Mouse (Mus musculus) CH12.LX (cell line): Measurements from ENCODE around the gene Pop7. TPM values are rescaled to one million over a fixed set of nuclear protein-coding genes. Genes with fewer than 3 reads are reported as not detected.
A peak's percentile ranks its signal among the peaks of the same experiment; 100 is the strongest.

Experiments used
- DNase-seq: peaks from one replicate; pipeline ENCODE4 v3.0.0-alpha.2; 2013; ENCODE audit errors: extremely low read depth
- H3K27ac ChIP-seq: 2 replicates; pipeline ENCODE4 v1.5.1; 2012; ENCODE audit warnings: low read depth, mild to moderate bottlenecking, control low read depth, moderate library complexity; ENCODE audit not compliant: insufficient read depth
- H3K27me3 ChIP-seq: replicated peaks from 2 replicates; pipeline ENCODE3; 2012; ENCODE audit warnings: inconsistent platforms
- H3K36me3 ChIP-seq, 2 experiments: replicated peaks in 1 of 2; 2 replicates each; pipeline versions ENCODE3 to v1.6.1; 2012; ENCODE audit warnings: inconsistent platforms in 1 of 2, low read length in 1 of 2, mild to moderate bottlenecking in 1 of 2, mixed read lengths in 1 of 2, moderate library complexity in 1 of 2; ENCODE audit not compliant: control insufficient read depth in 1 of 2, insufficient read depth in 1 of 2
- H3K4me1 ChIP-seq, 2 experiments: 2 replicates each; pipeline ENCODE4 v1.6.1; 2012; ENCODE audit warnings: inconsistent platforms in 1 of 2, moderate library complexity in 1 of 2; ENCODE audit not compliant: insufficient read depth in 2 of 2, control insufficient read depth in 1 of 2
- H3K4me2 ChIP-seq: 2 replicates; pipeline ENCODE4 v1.6.1; 2012; ENCODE audit warnings: low read depth, mild to moderate bottlenecking, control low read depth; ENCODE audit not compliant: poor library complexity, insufficient read depth, severe bottlenecking
- H3K4me3 ChIP-seq, 3 experiments: fragments of 150-350 bp in 1 of 3; sonication (generic) in 1 of 3; replicated peaks in 1 of 3; 2 replicates each; pipeline versions ENCODE3 to v1.5.1; 2011 to 2012; ENCODE audit warnings: low read depth in 2 of 3, low read length in 2 of 3, mild to moderate bottlenecking in 2 of 3, moderate library complexity in 2 of 3, control low read depth in 1 of 3, improper control_type of control experiment in 1 of 3, inconsistent platforms in 1 of 3, mixed read lengths in 1 of 3; ENCODE audit not compliant: poor library complexity in 1 of 3
- H3K79me2 ChIP-seq: replicated peaks from 2 replicates; pipeline ENCODE4 v1.6.1; 2012; ENCODE audit warnings: mild to moderate bottlenecking, moderate library complexity; ENCODE audit not compliant: control insufficient read depth, poor library complexity, insufficient read depth, severe bottlenecking; ENCODE audit errors: extremely low read depth
- H3K9ac ChIP-seq: 2 replicates; pipeline ENCODE4 v1.6.1; 2012; ENCODE audit warnings: low read depth, mild to moderate bottlenecking, control low read depth, moderate library complexity; ENCODE audit not compliant: insufficient read depth
- H3K9me3 ChIP-seq: replicated peaks from 2 replicates; pipeline ENCODE3; 2012; ENCODE audit warnings: low read length, inconsistent platforms, mixed read lengths
- CHD1 ChIP-seq: IDR thresholded peaks from 2 replicates; pipeline ENCODE4 v1.6.1; 2012; ENCODE audit warnings: low read depth, low read length, improper control_type of control experiment, inconsistent platforms
- CHD2 ChIP-seq: IDR thresholded peaks from 2 replicates; pipeline ENCODE4 v1.6.1; 2011; ENCODE audit warnings: low read length, improper control_type of control experiment
- E2F4 ChIP-seq: IDR thresholded peaks from 2 replicates; pipeline ENCODE4 v1.6.1; 2011; ENCODE audit warnings: low read depth, low read length, improper control_type of control experiment; ENCODE audit not compliant: insufficient replicate concordance
- ELF1 ChIP-seq: IDR thresholded peaks from 2 replicates; pipeline ENCODE4 v1.6.1; 2014; ENCODE audit warnings: low read depth, mild to moderate bottlenecking, inconsistent platforms, low read length, improper control_type of control experiment
- EP300 ChIP-seq: IDR thresholded peaks from 2 replicates; pipeline ENCODE4 v1.6.1; 2011; ENCODE audit warnings: low read length, improper control_type of control experiment
- GABPA ChIP-seq: IDR thresholded peaks from 2 replicates; pipeline ENCODE4 v1.6.1; 2012; ENCODE audit warnings: low read depth, low read length, improper control_type of control experiment, inconsistent platforms; ENCODE audit not compliant: insufficient replicate concordance
- IRF4 ChIP-seq: IDR thresholded peaks from 2 replicates; pipeline ENCODE4 v1.6.1; 2014; ENCODE audit warnings: low read depth, mild to moderate bottlenecking, inconsistent platforms, low read length, improper control_type of control experiment
- JUND ChIP-seq: conservative IDR thresholded peaks from 2 replicates; pipeline ENCODE4 v1.6.1; 2011; ENCODE audit warnings: low read depth, low read length, improper control_type of control experiment
- KAT2A ChIP-seq: IDR thresholded peaks from 2 replicates; pipeline ENCODE4 v1.6.1; 2012; ENCODE audit warnings: low read length, improper control_type of control experiment, inconsistent platforms; ENCODE audit not compliant: insufficient replicate concordance
- MAFK ChIP-seq: IDR thresholded peaks from 2 replicates; pipeline ENCODE4 v1.6.1; 2011; ENCODE audit warnings: low read length, improper control_type of control experiment; ENCODE audit not compliant: insufficient replicate concordance
- MAX ChIP-seq: IDR thresholded peaks from 2 replicates; pipeline ENCODE4 v1.6.1; 2011; ENCODE audit warnings: low read length, improper control_type of control experiment
- MXI1 ChIP-seq: IDR thresholded peaks from 2 replicates; pipeline ENCODE4 v1.6.1; 2011; ENCODE audit warnings: mild to moderate bottlenecking, low read depth, low read length, improper control_type of control experiment
- MYC ChIP-seq: IDR thresholded peaks from 2 replicates; pipeline ENCODE4 v1.6.1; 2011; ENCODE audit warnings: low read depth, mild to moderate bottlenecking, improper control_type of control experiment, low read length
- NELFE ChIP-seq: IDR thresholded peaks from 2 replicates; pipeline ENCODE4 v1.6.1; 2011; ENCODE audit warnings: low read depth, low read length, improper control_type of control experiment
- NRF1 ChIP-seq: IDR thresholded peaks from 2 replicates; pipeline ENCODE4 v1.6.1; 2014; ENCODE audit warnings: low read depth, mild to moderate bottlenecking, inconsistent platforms, low read length, improper control_type of control experiment, moderate library complexity
- PAX5 ChIP-seq: IDR thresholded peaks from 2 replicates; pipeline ENCODE4 v1.6.1; 2012; ENCODE audit warnings: low read length, inconsistent platforms, mixed read lengths
- POLR2AphosphoS2 ChIP-seq: IDR thresholded peaks from 2 replicates; pipeline ENCODE4 v1.6.1; 2011; ENCODE audit warnings: low read depth, low read length, improper control_type of control experiment
- RCOR1 ChIP-seq: conservative IDR thresholded peaks from 2 replicates; pipeline ENCODE4 v1.6.1; 2012; ENCODE audit warnings: low read depth, mild to moderate bottlenecking, inconsistent platforms, low read length, improper control_type of control experiment
- SIN3A ChIP-seq: IDR thresholded peaks from 2 replicates; pipeline ENCODE4 v1.6.1; 2012; ENCODE audit warnings: low read length, improper control_type of control experiment, inconsistent platforms
- SMC3 ChIP-seq: IDR thresholded peaks from 2 replicates; pipeline ENCODE4 v1.6.1; 2011; ENCODE audit warnings: low read depth, low read length, improper control_type of control experiment
- TBP ChIP-seq: conservative IDR thresholded peaks from 2 replicates; pipeline ENCODE4 v1.6.1; 2011; ENCODE audit warnings: low read depth, low read length, improper control_type of control experiment
- TCF12 ChIP-seq: IDR thresholded peaks from 2 replicates; pipeline ENCODE4 v1.6.1; 2014; ENCODE audit warnings: low read depth, mild to moderate bottlenecking, inconsistent platforms, low read length, improper control_type of control experiment
- UBTF ChIP-seq: IDR thresholded peaks from 2 replicates; pipeline ENCODE4 v1.6.1; 2012; ENCODE audit warnings: low read depth, mild to moderate bottlenecking, inconsistent platforms, low read length, improper control_type of control experiment, moderate library complexity
- USF1 ChIP-seq: IDR thresholded peaks from 2 replicates; pipeline ENCODE4 v1.6.1; 2014; ENCODE audit warnings: low read depth, mild to moderate bottlenecking, inconsistent platforms, low read length, improper control_type of control experiment
- ZC3H11A ChIP-seq: IDR thresholded peaks from 2 replicates; pipeline ENCODE4 v1.6.1; 2012; ENCODE audit warnings: low read depth, mild to moderate bottlenecking, inconsistent platforms, low read length, improper control_type of control experiment
- ZKSCAN1 ChIP-seq: IDR thresholded peaks from 2 replicates; pipeline ENCODE4 v1.6.1; 2012; ENCODE audit warnings: low read depth, inconsistent platforms, low read length, improper control_type of control experiment, borderline replicate concordance
- ZMIZ1 ChIP-seq: IDR thresholded peaks from 2 replicates; pipeline ENCODE4 v1.6.1; 2012; ENCODE audit warnings: low read depth, mild to moderate bottlenecking, inconsistent platforms, low read length, improper control_type of control experiment
- ZNF384 ChIP-seq: IDR thresholded peaks from 2 replicates; pipeline ENCODE4 v1.6.1; 2012; ENCODE audit warnings: low read depth, low read length, improper control_type of control experiment, inconsistent platforms
- dilution Hi-C: fragments of 300-500 bp; cut with MboI; formaldehyde crosslinking; loops from 2 replicates; pipeline ENCODE4 v1.14.3; 2020; ENCODE audit warnings: low sequenced_read_pairs; ENCODE audit not compliant: extremely low pct_unique_long_range_greater_than_20kb, extremely low pct_ligation_motif_present
- in situ Hi-C: fragments of 300-500 bp; cut with MboI; formaldehyde crosslinking; loops from 3 replicates; pipeline ENCODE4 v1.14.3; 2019; ENCODE audit warnings: low sequenced_read_pairs, low pct_ligation_motif_present, low pct_unique_long_range_greater_than_20kb, mixed read lengths
- polyA plus RNA-seq: library from polyadenylated mRNA; unstranded; fragments of >175 nt; gene quantifications from 2 replicates; pipeline ENCODE4 v1.2.1, GENCODE M21; 2012; ENCODE audit warnings: low read depth; ENCODE audit not compliant: insufficient read length
- total RNA-seq, 2 experiments: library from RNA; depleted of rRNA; stranded (reverse); fragments of 300-350 nt in 1 of 2; fragments of >200 nt in 1 of 2; gene quantifications; 2 replicates each; pipeline ENCODE4 v1.2.3; 2012 to 2014

Gene Pop7
- total and polyA plus RNA-seq, 3 experiments = 35.0 to 44.2 (median 38.5) TPM

- no peak overlapping the region for H3K4me2 ChIP-seq
- peaks cover 3 to 21% of the 10 kb centered on the region in 2 experiments; a peak in 3 of 4 replicates for H3K4me1 ChIP-seq
- H3K79me2 ChIP-seq = peaks cover 28% of the 10 kb centered on the region
- TF ChIP-seq MXI1 = no peak
- no peak for TF ChIP-seq EP300
- no peak for TF ChIP-seq JUND
- TF ChIP-seq ZKSCAN1 = no peak
- TF ChIP-seq KAT2A = no peak
- TF ChIP-seq MAFK = no peak
- no peak for TF ChIP-seq CHD1
- no peak for TF ChIP-seq TBP
- no peak for TF ChIP-seq POLR2AphosphoS2
- no peak for TF ChIP-seq IRF4
- TF ChIP-seq ELF1 = no peak
- TF ChIP-seq GABPA = no peak
- TF ChIP-seq, all 38 proteins: peak for 0
- H3K27me3 ChIP-seq = peaks cover 1% of the 10 kb centered on the region
- no peaks in the 10 kb centered on the region for H3K9me3 ChIP-seq
- peaks cover 4 to 7% of the 10 kb centered on the region in 2 experiments for H3K36me3 ChIP-seq
- in situ Hi-C loops (loop anchor here (5.0 kb wide), 1 partner anchor 33 kb away; the partner anchor contains the start of gene Tfr2), dilution Hi-C loops (no loop called here)
- DNase-seq = no peak
- no peak overlapping the region for H3K27ac ChIP-seq
- no peak overlapping the region for H3K9ac ChIP-seq
- no peak overlapping the region for H3K4me3 ChIP-seq
Measured at GRCm38 (mm10) chr5:137534762-137535161, 32.4 kb upstream of the Pop7 start.

- Histone ChIP-seq H3K27ac (peak within 1 kb of the TSS; percentile 65), H3K4me2 (peak within 1 kb of the TSS; percentile 81), H3K9me3 (no peaks in the 10 kb centered on the region), H3K36me3 (peaks cover 19 to 22% of the 10 kb centered on the region in 2 experiments), H3K79me2 (peaks cover 29% of the 10 kb centered on the region), H3K27me3 (peaks cover 1% of the 10 kb centered on the region), H3K9ac (peak within 1 kb of the TSS; percentile 96), H3K4me3 (peak within 1 kb of the TSS; percentile 79 to 93 (median 93)), H3K4me1 (peaks cover 3 to 34% of the 10 kb centered on the region in 2 experiments; a peak in 3 of 4 replicates)
- dilution Hi-C loops (no loop called here), in situ Hi-C loops (loop anchor here (5.0 kb wide), 1 partner anchor 34 kb away; the partner anchor contains the start of gene Tfr2)
- DNase-seq = peak; percentile 97
- TF ChIP-seq MAX = peak; percentile 86
- 0 out of 2 replicates have a peak, but pooled peaks have one; percentile 36 for TF ChIP-seq E2F4
- no peak for TF ChIP-seq RCOR1
- peak; percentile 44 for TF ChIP-seq EP300
- peak; percentile 93 for TF ChIP-seq SIN3A
- TF ChIP-seq TCF12 = peak; percentile 91
- TF ChIP-seq ZC3H11A = no peak
- TF ChIP-seq MYC = 0 out of 2 replicates have a peak, but pooled peaks have one; percentile 18
- peak; percentile 91 for TF ChIP-seq UBTF
- TF ChIP-seq NELFE = peak; percentile 90
- TF ChIP-seq PAX5 = no peak
- peak; percentile 52; the same call in 1 of the 2 replicates for TF ChIP-seq ZKSCAN1
- peak; percentile 28 for TF ChIP-seq ZMIZ1
- TF ChIP-seq NRF1 = peak; percentile 45; the same call in 1 of the 2 replicates
- TF ChIP-seq GABPA = no peak
- peak; percentile 99 for TF ChIP-seq CHD1
- TF ChIP-seq SMC3 = no peak; the same call in 1 of the 2 replicates
- no peak for TF ChIP-seq MAFK
- TF ChIP-seq ZNF384 = peak; percentile 96
- peak; percentile 97 for TF ChIP-seq USF1
- TF ChIP-seq TBP = 0 out of 2 replicates have a peak, but pooled peaks have one; percentile 69
- TF ChIP-seq CHD2 = peak; percentile 89
- peak; percentile 63 for TF ChIP-seq POLR2AphosphoS2
- TF ChIP-seq MXI1 = 0 out of 2 replicates have a peak, but pooled peaks have one; percentile 42
- no peak for TF ChIP-seq JUND
Measured at GRCm38 (mm10) chr5:137533117-137533827, 31.0 kb upstream of the Pop7 start, which contains the start of the genes Epo and Gnb2. Epo (minus strand) TSS chr5:137533242. Gnb2 (minus strand) TSS chr5:137533510.
